Mouse (Mus musculus): Measurements from ENCODE around the gene Ucma. TPM values are rescaled to one million over a fixed set of nuclear protein-coding genes. Genes with fewer than 3 reads are reported as not detected.

Ucma gene
- total RNA-seq, 2 experiments from 2014 or later: not detected

DNA sequence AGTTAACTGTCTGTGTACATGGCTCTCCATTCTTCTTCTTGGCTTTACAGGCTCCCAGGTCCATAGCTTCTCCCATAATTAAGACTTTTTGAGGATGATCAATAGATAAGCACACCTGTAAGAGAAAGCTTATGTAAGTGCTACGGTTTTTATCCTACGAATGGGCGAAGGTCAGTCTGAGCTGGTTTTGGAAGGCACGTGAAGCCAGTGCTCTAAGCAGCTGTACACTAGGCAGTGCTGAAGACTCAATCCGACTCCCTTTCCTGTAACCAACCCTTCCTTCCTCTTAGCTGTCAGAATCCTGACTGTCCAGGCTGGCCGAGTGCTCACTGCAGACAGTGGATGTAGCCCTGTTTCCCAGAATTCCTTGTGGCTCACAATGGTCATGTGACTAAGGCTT lies 25.3 kb downstream of the Ucma start:
- no peak for DNase-seq (ENCODE audit: low spot score in 2 of 2)

DNA sequence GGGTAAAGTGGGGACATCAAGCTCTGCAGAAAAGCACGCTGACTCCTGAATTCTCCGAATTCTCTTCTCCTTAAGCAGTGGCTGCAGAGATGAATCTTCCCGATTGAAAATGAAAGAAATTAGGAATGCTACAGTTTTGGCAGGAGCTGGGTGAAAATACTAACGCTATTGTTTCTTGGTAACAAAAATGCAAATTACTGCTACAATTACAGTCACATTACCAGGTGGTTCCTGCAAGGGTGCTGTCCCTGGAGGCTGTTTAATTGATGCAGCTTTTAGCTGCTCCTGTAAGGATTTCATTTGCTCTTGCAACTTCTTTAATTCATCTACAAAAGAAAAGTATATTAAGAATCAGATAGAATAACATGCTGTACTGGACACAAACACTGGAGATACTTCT lies 31.2 kb downstream of the Ucma start:
- no peak for DNase-seq (ENCODE audit: low spot score in 2 of 2)

DNA sequence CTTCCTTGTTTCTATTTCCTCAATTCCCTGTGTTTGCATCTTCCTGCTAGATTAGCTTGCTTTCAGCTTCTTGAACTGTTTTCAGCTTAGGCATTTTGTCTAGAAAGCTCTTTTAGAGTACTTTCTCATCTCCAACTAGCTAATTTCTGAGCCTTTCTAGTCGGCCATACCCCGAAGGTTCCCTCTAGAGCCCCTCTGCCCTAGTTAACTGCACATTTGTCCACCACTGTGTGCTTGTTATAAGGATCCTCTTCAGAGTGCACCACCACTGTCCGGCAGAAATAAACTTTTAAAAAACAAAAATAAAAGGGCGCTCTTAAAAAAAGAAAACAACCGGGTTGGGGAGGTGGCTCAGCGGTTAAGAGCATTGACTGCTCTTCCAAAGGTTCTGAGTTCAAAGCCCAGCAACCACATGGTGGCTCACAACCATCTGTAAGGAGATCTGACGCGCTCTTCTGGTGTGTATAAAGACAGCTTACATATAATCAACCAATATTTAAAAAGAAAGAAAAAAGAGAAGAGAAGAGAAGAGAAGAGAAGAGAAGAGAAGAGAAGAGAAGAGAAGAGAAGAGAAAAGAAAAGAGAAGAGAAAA lies 36.1 kb downstream of the Ucma start:
- no peak for DNase-seq (ENCODE audit: low spot score in 2 of 2)

DNA sequence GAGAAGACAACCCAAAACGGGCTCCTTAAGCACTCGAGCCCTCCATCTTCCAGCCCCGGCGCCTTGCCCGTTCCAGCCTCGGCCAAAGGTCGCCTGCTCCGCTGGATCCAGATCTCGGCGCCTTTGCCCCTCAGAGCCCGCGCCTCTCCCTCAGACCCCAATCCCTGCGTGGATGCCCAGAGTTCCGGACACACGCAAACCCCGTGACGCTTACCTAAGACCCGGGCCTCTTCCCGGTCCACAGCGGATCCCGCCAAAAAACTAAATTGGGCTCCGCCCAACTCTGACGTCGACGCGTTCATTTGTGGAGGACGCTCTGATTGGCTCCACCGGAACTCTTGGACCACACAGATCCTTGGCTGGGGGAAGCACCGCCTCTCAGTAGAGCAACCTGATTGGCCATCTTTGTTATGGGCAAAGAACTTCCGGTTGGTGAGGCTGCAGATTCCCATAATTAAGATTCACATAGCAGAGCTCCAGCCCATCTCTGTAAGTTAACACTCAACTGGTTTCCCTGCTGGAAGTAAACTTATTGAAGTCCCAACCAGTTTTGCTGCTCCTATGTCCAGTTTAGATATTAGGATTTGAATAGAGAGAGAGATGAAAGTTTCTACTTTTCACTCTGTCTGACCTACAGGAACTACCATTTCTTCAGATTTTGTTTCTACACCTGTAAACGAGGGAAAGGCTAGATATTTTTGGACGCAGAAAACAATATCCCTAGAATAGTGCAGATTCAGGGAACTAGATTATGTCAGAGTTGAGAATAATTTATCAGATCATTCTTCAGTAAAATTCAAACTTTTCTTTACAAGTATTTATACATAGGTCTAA lies 36.8 kb downstream of the Ucma start, which contains the start of gene Mcm10:
Gene Mcm10, minus strand, starts transcription at position 301 of the 834 bp plus-strand sequence.
- peak; percentile 88 to 89 for DNase-seq (ENCODE audit: low spot score in 2 of 2)

DNA sequence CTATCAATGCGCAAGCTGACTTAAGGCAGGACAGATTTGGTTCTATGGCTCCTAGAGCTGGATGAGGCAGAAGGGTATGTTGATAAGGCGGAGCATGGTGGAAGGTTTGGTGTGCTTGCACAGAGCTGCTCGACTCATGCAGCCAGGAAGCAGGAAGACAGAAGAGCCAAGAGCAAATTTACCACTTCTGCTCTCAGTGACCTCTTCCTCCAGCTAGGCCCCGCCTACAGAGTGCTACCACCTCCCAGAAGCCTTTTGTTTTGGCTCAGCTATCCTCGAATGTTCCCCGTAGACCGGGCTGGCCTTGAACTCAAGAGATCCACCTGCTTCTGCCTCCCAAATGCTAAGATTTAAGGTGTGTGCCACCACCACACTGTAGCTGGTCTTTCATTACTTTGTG lies 38.7 kb downstream of the Ucma start:
- DNase-seq (ENCODE audit: low spot score in 2 of 2): no peak

DNA sequence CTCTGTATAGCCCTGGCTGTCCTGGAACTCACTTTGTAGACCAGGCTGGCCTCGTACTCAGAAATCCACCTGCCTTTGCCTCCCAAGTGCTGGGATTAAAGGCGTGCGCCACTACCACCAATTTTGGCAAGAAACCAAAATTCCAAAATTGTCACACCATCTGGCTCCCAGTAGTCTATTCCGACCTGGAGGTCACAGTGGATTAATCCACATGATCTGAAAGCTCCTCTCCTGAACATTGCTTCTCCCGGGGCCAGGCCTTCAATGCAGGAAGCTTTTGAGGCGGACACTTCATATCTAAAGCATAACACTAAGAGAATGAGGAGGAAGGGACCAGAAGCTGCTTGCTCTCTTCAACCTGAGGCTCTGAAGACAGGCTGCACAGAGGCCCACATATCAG lies 39.6 kb downstream of the Ucma start:
- no peak for DNase-seq (ENCODE audit: low spot score in 2 of 2)

DNA sequence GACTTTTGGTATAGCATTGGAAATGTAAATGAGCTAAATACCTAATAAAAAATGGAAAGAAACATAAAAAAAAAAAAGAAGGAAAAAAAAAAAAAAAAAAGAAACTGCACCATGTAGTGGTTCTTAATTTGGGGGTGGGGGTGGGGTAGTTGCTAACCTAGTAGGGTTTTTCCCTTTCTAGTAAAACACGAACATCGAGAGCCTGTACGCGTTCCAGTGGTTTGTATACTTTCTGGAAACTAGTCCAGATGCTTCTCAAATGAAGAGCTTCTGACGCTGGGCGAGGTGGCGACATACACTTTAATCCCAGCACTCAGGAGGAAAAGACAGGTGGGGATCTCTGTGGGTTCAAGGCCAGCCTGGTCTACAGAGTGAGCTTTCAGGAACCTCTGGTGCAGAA lies 41.0 kb downstream of the Ucma start:
- DNase-seq (ENCODE audit: low spot score in 2 of 2): no peak

DNA sequence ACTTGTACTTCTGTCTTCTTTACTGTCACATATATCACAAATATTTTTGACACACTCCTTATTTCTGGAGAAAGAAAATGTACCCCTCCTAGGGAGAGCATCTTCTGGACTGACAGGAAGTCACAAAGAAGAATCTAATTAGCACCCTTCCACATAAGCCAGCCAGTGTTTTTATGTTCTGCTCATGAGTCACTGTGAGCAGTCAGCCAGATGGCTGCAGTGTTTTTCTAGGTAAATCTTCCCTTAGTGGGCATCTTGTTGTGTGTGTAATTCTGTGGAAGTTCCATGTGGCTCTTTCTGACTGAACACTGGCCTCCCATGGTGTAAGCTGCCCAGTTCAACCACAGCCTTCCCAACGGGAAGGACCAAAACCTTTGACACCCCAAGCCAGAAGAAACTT lies 43.8 kb downstream of the Ucma start:
- DNase-seq (ENCODE audit: low spot score in 2 of 2): no peak

DNA sequence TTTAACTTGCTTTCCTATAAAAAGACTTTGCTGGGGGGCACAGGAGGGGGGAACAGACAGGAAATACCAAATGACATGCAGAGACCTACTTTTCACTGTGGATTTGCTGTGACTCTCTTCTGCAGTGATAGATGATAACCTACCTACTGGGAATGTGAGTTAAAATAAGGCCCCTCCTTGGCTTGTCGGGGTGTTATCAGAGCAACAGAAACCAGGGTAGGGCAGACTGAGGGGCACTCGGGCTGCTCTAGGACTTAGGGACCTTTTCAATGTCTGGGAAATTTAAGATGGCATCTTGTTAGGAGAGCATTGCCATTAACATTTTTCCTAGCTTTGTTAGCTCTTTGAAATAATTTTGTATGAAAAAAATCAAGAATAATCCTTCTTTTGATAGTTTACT lies 47.4 kb downstream of the Ucma start:
- DNase-seq (ENCODE audit: low spot score in 2 of 2): no peak

DNA sequence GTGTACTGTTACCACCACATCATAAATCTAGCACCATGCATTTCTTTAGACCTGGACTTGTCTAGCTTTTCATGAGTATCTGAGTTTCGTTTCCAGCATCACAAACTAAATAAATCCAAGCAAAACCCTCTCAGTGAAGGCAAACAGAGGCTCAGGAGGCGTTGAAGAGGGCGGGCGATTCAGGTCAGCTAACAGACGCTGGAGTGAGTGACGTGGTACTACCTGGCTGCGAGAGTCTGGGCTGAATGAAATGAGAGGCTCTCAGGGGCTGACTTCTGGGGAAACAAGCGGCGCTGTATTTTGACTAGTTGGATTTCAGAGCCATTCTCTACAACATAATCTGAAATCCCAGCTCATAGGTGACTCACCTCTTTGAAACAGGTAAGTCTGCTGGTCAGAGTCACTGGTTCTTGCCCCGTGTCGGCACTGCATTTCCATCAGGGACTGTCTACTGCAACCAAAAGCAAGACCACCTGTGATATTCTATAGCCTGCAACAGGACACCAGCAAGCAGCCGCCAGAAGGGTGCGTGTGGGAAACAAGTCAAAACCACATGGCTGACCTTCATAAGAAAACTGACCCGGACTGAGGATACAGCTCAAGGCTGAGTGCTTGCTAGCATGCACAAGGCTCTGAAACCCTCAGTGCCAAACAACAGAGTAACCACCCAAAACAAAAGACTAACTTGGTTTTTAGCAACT lies 47.9 kb downstream of the Ucma start:
- no peak for DNase-seq (ENCODE audit: low spot score in 2 of 2)

DNA sequence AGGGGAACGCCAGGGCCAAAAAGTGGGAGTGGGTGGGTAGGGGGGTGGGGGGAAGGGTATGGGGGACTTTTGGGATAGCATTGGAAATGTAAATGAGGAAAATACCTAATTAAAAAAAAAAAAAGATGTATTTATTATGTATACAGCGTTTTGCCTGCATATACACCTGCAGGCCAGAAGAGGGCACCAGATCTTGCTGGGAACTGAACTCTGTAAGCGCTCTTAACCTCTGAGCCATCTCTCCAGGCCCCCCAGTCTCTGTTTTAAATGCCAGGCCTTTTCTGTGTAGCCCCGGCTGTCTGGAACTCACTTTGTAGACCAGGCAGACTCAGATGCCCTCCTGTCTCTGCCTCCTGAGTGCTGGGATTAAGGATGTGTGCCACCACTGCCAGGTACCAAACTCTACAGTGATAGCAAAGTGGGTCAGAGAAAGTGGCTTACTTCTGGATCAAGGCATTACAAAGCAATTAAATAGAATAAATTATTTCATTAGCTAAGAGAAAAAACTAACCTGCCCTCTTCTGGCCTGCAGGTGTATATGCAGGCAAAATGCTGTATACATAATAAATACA lies 49.3 kb downstream of the Ucma start:
- DNase-seq (ENCODE audit: low spot score in 2 of 2): no peak

DNA sequence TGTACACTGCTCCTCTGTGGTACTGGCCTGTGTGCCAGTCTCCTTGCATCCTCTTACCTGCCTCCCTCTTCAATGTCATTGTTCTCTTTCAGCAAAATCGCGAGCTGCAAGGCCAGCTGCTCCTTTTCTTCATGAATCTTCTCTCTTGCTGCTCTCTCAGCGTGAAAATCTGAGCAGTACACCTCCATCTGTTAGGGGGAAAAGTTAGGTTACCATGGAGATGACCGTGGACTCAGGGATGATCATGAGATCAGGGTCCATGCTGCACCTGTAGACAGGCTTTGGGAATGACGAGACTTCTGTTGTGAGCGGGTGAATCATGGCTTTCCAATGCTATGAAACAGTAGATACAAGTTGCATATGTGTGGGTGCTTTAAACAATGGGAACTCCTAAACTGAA lies 51.1 kb downstream of the Ucma start:
- DNase-seq (ENCODE audit: low spot score in 2 of 2): no peak

DNA sequence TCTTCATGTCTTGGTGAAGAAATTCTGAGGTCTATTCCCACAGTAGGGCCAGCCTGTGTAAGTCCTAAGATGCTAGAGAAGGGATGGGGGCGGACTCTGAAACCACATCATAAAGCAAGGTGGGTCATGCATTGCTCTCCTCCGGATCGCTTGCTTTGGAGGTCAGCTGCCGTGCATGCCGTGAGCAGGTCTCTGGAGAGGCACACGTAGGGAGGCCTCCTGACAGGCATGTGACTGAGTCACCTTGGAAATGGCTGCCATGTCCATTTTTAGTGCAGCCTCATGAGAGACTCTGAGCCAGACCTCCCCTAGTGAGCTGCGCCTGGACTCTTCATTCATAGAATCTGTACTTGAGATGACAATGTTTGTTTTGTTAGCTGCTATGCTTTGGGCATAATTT lies 52.1 kb downstream of the Ucma start:
- DNase-seq (ENCODE audit: low spot score in 2 of 2): no peak

DNA sequence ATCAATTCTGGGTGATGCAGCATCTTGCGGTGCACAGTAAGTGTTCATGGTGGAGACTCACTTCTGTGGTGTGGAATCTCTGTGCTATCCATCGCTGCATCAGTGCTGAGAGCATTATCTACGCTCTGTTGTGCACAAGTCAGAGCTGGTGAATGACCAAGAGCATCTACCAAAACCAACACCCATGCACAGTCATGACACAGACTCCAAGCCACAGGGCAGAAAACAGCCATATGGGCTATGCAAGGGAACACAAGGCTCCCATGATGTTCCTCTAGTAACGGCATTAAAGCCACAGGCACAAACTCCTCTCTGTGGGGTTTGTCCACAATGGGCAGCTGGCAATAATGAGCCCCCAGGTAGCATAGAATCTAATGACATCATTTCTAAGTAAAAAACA lies 53.9 kb downstream of the Ucma start:
- no peak for DNase-seq (ENCODE audit: low spot score in 2 of 2)

DNA sequence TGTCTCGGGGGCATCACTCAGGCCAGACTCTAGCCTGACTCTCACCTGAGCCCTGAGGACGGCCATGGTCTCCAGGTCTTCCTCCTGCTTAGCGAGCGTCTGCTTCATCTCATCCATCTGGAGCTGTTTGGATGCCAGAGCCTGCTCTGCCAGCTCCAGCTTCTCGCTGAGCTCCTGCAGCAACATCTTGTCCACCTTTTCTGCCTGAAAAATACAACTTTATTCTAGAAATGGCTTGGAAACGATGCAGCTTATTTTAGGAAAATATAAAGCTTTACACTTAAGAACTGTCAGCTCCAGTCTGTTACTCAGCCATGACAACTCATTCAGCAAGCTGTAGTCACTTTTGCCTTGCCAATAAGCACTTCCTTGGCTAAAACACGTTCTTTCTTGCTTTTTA lies 55.3 kb downstream of the Ucma start:
- no peak for DNase-seq (ENCODE audit: low spot score in 2 of 2)

DNA sequence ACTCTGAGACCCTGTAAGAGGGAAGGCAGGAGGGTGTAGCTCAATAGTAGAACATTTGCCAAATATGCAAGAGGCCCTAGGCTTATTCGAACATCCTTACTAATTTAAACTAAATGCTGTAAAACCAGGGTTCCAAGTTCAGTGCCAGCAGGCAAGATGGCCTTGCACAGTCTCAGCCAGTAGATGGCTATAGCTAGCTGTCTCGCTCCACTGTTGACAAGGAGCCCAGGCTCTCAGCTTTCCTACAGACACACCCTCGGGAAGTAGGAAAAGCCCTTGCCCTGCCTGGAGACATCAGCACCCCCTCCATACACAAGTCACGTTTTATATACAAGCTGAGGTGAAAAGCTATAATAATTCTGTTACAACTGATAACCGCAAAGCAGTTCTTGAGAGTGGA lies 56.7 kb downstream of the Ucma start:
- no peak for DNase-seq (ENCODE audit: low spot score in 2 of 2)

DNA sequence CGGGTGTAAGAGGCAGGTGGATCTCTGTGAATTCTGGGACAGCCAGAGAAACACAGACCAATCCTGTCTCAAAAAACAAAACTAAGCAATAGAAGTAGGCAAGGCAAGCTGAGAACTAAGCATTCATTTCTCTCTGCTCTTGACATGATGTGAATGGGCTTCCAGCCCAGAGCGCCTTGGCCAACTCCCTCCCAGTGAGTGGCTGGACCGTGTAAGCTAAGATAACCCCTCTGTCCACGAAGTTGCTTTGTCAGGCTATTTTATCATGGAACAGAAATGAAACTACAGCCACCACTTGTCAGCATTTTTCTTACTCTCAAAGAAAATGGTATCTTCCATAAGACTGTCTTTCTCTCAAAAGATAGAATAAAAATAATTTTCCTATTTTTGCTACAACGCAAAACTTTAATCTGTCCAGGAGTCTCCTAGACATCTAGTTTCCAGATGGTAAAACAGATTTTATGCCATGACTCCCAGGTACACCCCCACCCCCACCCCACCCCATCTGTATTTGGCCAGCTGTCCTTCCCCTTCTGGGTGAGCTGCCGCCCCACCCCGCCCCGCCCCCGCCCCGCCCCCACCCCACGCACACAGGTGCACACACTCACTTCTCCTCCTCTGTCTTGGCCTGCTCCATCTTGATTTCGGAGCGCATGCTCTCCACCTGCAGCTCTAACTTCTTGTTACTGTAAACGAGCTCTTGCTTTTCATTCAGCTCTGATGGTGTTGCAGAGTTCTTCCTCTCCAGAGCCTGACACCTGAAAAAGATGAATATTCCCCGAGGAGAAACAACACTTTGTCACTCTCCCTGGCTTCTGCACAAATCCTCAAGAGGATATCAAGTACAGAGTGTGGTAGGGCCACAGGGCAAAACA lies 57.9 kb downstream of the Ucma start:
- no peak for DNase-seq (ENCODE audit: low spot score in 2 of 2)

DNA sequence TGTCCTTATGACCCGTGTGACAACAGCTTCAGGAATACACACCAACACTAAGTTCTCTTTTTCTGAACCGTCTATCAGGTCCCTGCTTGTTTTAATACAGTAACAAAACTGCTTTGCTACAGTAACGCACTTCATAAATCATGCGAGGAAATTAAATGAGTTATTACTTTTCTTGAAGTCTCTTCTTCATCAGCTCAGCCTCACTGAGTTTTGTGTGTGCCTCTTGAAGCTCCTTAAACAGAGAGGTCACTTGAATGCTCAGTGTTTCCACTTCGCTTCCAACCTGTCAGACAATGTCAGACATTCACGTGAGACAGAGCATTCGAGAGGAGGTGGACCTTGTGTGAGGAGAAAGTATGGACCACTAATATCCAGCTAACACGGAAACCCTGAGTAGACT lies 58.9 kb downstream of the Ucma start:
- no peak for DNase-seq (ENCODE audit: low spot score in 2 of 2)

DNA sequence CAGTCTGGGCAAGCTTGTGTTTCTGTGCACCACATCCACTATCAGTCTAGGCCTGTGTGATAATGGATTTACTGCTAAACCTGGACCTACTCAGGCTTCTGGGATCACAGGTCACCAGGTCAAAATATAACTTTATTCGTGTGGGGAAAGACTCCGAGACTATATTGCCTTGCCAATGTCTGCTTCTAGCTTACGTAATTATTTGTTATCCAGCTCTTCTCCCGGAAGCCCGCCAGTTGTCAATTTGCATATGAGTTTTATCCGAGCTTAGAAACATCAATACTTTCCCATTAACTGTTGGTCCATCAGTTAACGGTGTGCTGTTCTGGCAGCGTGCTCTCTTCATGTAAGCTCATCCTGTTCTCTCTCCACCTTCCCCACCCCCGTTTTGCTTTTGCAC lies 59.3 kb downstream of the Ucma start:
- DNase-seq (ENCODE audit: low spot score in 2 of 2): no peak

Data from adrenal gland, adult 18-20 months (tissue).